Comparison of ENCODE assay signal across 9 mouse cellular contexts in genomic region chr2:122233759-122234557, GRCm38 (mm10). TPM values are rescaled to one million over a fixed set of nuclear protein-coding genes. Genes with fewer than 3 reads are reported as not detected.
DNase-seq lines count a peak whose midpoint lies in the region; ATAC-seq lines count a peak whose summit lies in the region.
"Had no signal": no experiment of that assay in that cellular context is flagged by ENCODE, and none has a peak within 500 bp of the region (broad histone marks: within the 10 kb centered on the region; RNA-seq: fewer than 3 reads in every experiment).

No protein-coding gene starts in this region.

- peak; percentile 59; the same call in 1 of the 2 replicates for ATAC-seq in cerebellum, adult (ENCODE audit: insufficient number of reproducible peaks, low FRiP score, low TSS enrichment)
- peak; percentile 57 for ATAC-seq in forebrain, embryonic 12.5 days (ENCODE audit: low FRiP score)
- peak; percentile 59 for ATAC-seq in hindbrain, embryonic 14.5 days (ENCODE audit: low FRiP score)

- H3K4me2 ChIP-seq in forebrain, embryonic 12.5 days = peak overlapping the region; percentile 84
- peak overlapping the region; percentile 89 for H3K4me2 ChIP-seq in hindbrain, embryonic 14.5 days (replicated peaks)

- H3K4me1 ChIP-seq in forebrain, embryonic 12.5 days = peaks cover 9% of the 10 kb centered on the region; the same call in 1 of the 2 replicates
- H3K4me1 ChIP-seq in hindbrain, embryonic 14.5 days (replicated peaks; ENCODE audit: control insufficient read depth, insufficient read depth, low read length) = peaks cover 6% of the 10 kb centered on the region; the same call in 1 of the 2 replicates

- peak; percentile 26 for DNase-seq in spleen, adult 12 weeks (ENCODE audit: low spot score)
- DNase-seq in spleen, postnatal 4 days (ENCODE audit: low spot score in 2 of 2) = no peak
- DNase-seq in hindbrain, embryonic 14.5 days (ENCODE audit: low spot score) = peak; percentile 65
- peak; percentile 9 to 10 for DNase-seq in layer of hippocampus, postnatal 25 days (ENCODE audit: extremely low spot score in 1 of 2, low spot score in 1 of 2)
- DNase-seq in lung, postnatal 25 days (ENCODE audit: low spot score) = peak; percentile 51
- peak; percentile 40 to 56 for DNase-seq in right cerebral cortex, postnatal 10 days (ENCODE audit: low spot score in 2 of 2)

- peak overlapping the region; percentile 56 for H3K9ac ChIP-seq in forebrain, embryonic 12.5 days
- peak overlapping the region; percentile 54 for H3K9ac ChIP-seq in hindbrain, embryonic 14.5 days

- H3K27ac ChIP-seq in forebrain, embryonic 12.5 days = peak overlapping the region; percentile 81
- H3K27ac ChIP-seq in hindbrain, embryonic 14.5 days = peak overlapping the region; percentile 68

- H3K36me3 ChIP-seq in forebrain, embryonic 12.5 days (replicated peaks) = no peaks in the 10 kb centered on the region
- no peaks in the 10 kb centered on the region for H3K36me3 ChIP-seq in hindbrain, embryonic 14.5 days (replicated peaks; ENCODE audit: control insufficient read depth, insufficient read depth)

- H3K4me3 ChIP-seq in forebrain, embryonic 12.5 days (replicated peaks) = peak overlapping the region; percentile 55
- H3K4me3 ChIP-seq in hindbrain, embryonic 14.5 days (replicated peaks; ENCODE audit: low read length) = peak overlapping the region; percentile 50

- H3K27me3 ChIP-seq in forebrain, embryonic 12.5 days = 0 out of 2 replicates have a peak, but pooled peaks cover 4% of the 10 kb centered on the region
- no peaks in the 10 kb centered on the region for H3K27me3 ChIP-seq in hindbrain, embryonic 14.5 days (ENCODE audit: control insufficient read depth, insufficient read depth, low read length)

- 3% methylated on average over 26 of the region's 26 CpGs for WGBS in forebrain, embryonic 12.5 days
- 6% methylated on average over 26 of the region's 26 CpGs for WGBS in hindbrain, embryonic 14.5 days

- no peaks in the 10 kb centered on the region for H3K9me3 ChIP-seq in forebrain, embryonic 12.5 days
- no peaks in the 10 kb centered on the region for H3K9me3 ChIP-seq in hindbrain, embryonic 14.5 days (ENCODE audit: control insufficient read depth, low read length)

RNA-seq across cellular contexts. Expression of gene Sord, which starts 0.6 kb away (rescaled TPM):
- 23.9 and 24.3 TPM in 2 replicates for polyA plus RNA-seq in forebrain, embryonic 12.5 days (2016; fragmentation: Nextera tagmentation; extraction: Ambion mirVana)
- 25.6 and 27.4 TPM in 2 replicates for polyA plus RNA-seq in hindbrain, embryonic 14.5 days (2014; fragmentation: Nextera tagmentation; extraction: Ambion mirVana)
- 10 to 100 TPM; 15.9 to 18.5 TPM for total RNA-seq in layer of hippocampus, postnatal 25 days (2021)

RNA-seq across cellular contexts. Expression of gene Terb2, which starts 47.9 kb away (rescaled TPM):
- polyA plus RNA-seq in forebrain, embryonic 12.5 days (2016; fragmentation: Nextera tagmentation; extraction: Ambion mirVana) = not detected in 2 replicates
- polyA plus RNA-seq in hindbrain, embryonic 14.5 days (2014; fragmentation: Nextera tagmentation; extraction: Ambion mirVana) = not detected in 2 replicates
- total RNA-seq in layer of hippocampus, postnatal 25 days (2021) = not detected
- total RNA-seq: adrenal gland, adult 18-20 months had no signal

RNA-seq across cellular contexts. Expression of gene Patl2, which starts 48.0 kb away (rescaled TPM):
- not detected in 2 replicates for polyA plus RNA-seq in forebrain, embryonic 12.5 days (2016; fragmentation: Nextera tagmentation; extraction: Ambion mirVana)
- polyA plus RNA-seq in hindbrain, embryonic 14.5 days (2014; fragmentation: Nextera tagmentation; extraction: Ambion mirVana) = not detected in 2 replicates
- not detected for total RNA-seq in layer of hippocampus, postnatal 25 days (2021)
- total RNA-seq: adrenal gland, adult 18-20 months had no signal

Comparison
In these comparisons a context has a peak if more than half of its experiments do, and no peak if none do; other contexts are left out.
1. DNase-seq: peak in spleen, adult 12 weeks (single experiment), hindbrain, embryonic 14.5 days (single experiment), layer of hippocampus, postnatal 25 days (2 of 2), lung, postnatal 25 days (single experiment) and right cerebral cortex, postnatal 10 days (2 of 2); none in spleen, postnatal 4 days (0 of 2).
2. Peak in every context shown above with its lines, with median percentiles within 50 percentile points of each other: ATAC-seq.